Mouse (Mus musculus): ENCODE measurements around the gene Ddi2. TPM values are rescaled to one million over a fixed set of nuclear protein-coding genes. Genes with fewer than 3 reads are reported as not detected.
A peak's percentile ranks its signal among the peaks of the same experiment; 100 is the strongest.

Ddi2 gene
- total RNA-seq, 2 experiments from 2014 or later: 42.8 to 50.1 TPM

DNA sequence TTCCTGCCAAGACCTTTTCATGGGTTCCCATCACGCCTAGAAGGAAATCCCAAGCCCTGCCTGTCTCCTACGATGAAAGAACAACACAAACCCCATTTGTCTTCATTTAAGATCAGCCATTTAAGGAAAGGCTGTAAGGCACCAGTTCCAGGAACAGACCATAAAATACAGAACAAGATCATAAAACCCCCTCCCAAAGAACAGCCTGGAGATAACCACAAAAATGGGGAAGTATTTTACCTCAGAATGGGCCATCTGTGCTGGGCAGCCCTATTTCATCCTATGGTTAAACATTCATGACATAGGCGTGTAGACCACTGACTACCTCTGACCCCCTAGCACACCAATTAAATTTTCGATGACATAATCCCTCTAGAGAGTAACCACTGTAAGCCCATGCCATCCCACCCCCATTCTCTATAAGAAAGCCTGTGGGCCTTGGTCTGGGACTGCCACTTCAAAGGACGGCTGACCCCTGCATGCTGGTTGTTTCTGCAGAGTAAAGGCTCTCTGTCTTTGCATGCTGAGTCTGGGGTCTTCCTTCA is 9.5 kb downstream of the Ddi2 start:
- no peak overlapping the region for H3K4me3 ChIP-seq
- DNase-seq (ENCODE audit: low spot score in 2 of 2): no peak
- no peak overlapping the region for H3K27ac ChIP-seq
- TF ChIP-seq CTCF (conservative IDR thresholded peaks at IDR 0.05): no peak

GRCm38 (mm10) chr4:141711250-141711649 is 12.0 kb downstream of the Ddi2 start:
- H3K27ac ChIP-seq: no peak overlapping the region
- no peak for DNase-seq (ENCODE audit: low spot score in 2 of 2)
- H3K4me3 ChIP-seq: no peak overlapping the region
- no peak for TF ChIP-seq CTCF (conservative IDR thresholded peaks at IDR 0.05)

GRCm38 (mm10) chr4:141708971-141709370 is 14.2 kb downstream of the Ddi2 start:
- Histone ChIP-seq H3K27ac (no peak overlapping the region), H3K4me3 (no peak overlapping the region)
- DNase-seq (ENCODE audit: low spot score in 2 of 2): no peak
- no peak for TF ChIP-seq CTCF (conservative IDR thresholded peaks at IDR 0.05)

GRCm38 (mm10) chr4:141708005-141708404 is 15.2 kb downstream of the Ddi2 start:
- no peak overlapping the region for H3K27ac ChIP-seq
- no peak for DNase-seq (ENCODE audit: low spot score in 2 of 2)
- no peak for TF ChIP-seq CTCF (conservative IDR thresholded peaks at IDR 0.05)
- H3K4me3 ChIP-seq: no peak overlapping the region

DNA sequence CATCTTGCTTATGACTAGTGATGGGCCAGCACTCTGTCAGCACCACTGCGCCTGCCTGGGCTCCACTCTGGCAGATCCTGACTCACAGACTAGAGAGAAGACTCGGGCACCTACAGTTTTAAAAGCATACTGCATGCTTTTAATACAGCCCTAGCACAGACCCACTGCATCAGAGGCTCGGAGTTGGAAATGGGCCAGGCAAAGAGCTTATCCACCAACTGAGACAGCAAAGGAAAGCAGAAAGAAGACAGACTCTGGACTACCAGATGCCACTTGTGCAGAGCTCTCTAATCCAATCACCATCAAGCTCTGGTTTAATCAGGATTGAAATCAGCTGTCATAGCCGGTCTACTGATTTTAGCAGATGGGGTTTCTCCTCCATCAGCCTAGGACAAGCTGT is 17.9 kb downstream of the Ddi2 start:
- DNase-seq (ENCODE audit: low spot score in 2 of 2): peak; percentile 76 to 91
- peak; percentile 61 for TF ChIP-seq CTCF (conservative IDR thresholded peaks at IDR 0.05)
- H3K27ac ChIP-seq: peak overlapping the region; percentile 80
- no peak overlapping the region for H3K4me3 ChIP-seq

DNA sequence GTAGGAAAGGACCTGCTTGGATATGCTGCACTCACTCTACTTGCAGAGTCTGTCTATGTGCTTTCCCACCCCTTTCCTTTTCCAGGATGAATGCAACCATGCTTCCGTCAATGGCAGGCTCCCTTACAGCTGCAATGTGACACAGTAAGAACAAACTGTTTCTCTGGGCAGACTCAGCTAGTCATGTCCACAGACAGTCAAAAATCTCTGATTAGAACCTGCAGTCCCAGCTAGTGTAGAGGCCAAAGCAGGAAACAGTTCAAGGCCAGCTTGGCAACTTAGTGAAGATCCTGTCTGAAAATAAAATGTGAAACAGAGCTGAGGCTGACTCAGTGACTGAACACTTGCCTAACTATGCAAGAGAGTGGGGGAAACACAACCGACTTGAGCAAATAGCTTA is 18.6 kb downstream of the Ddi2 start:
- Histone ChIP-seq H3K27ac (peak overlapping the region; percentile 80), H3K4me3 (no peak overlapping the region)
- DNase-seq (ENCODE audit: low spot score in 2 of 2): no peak
- no peak for TF ChIP-seq CTCF (conservative IDR thresholded peaks at IDR 0.05)

DNA sequence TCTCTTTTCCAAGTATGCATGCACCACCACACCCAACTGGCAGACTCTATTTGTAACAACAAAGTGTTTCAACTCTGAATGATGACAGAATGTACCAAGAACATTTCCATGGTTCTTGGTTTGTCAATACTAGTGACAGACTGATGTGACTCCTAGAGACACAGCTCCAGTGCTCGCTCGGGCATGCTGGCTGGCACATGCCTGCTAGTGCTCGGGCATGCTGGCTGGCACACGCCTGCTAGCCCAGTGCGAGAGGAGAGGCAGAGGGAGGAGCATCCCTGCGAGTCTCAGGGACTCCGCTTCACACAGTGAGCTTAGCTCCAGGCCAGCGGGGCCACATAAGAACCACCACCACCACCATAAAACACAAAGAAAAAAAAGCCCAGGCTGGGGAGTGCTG is 28.5 kb downstream of the Ddi2 start:
- 0 out of 2 replicates have a peak overlapping the region, but pooled peaks have one; percentile 1 for H3K27ac ChIP-seq
- DNase-seq (ENCODE audit: low spot score in 2 of 2): no peak
- H3K4me3 ChIP-seq: no peak overlapping the region
- no peak for TF ChIP-seq CTCF (conservative IDR thresholded peaks at IDR 0.05)

GRCm38 (mm10) chr4:141688505-141688904 is 34.7 kb downstream of the Ddi2 start:
- TF ChIP-seq CTCF (conservative IDR thresholded peaks at IDR 0.05): no peak
- no peak for DNase-seq (ENCODE audit: low spot score in 2 of 2)

GRCm38 (mm10) chr4:141686525-141686924 is 36.7 kb downstream of the Ddi2 start:
- H3K27ac ChIP-seq: peak overlapping the region; percentile 56
- no peak for DNase-seq (ENCODE audit: low spot score in 2 of 2)
- no peak overlapping the region for H3K4me3 ChIP-seq
- TF ChIP-seq CTCF (conservative IDR thresholded peaks at IDR 0.05): no peak

More at GRCm38 (mm10) chr4:141688505-141688904, 34.7 kb downstream of the Ddi2 start:
- no peak overlapping the region for H3K27ac ChIP-seq
- no peak overlapping the region for H3K4me3 ChIP-seq

GRCm38 (mm10) chr4:141686093-141686492 is 37.1 kb downstream of the Ddi2 start:
- Histone ChIP-seq H3K4me3 (no peak overlapping the region), H3K27ac (peak overlapping the region; percentile 56)
- no peak for TF ChIP-seq CTCF (conservative IDR thresholded peaks at IDR 0.05)
- no peak for DNase-seq (ENCODE audit: low spot score in 2 of 2)

GRCm38 (mm10) chr4:141685499-141685898 is 37.7 kb downstream of the Ddi2 start, which contains the start of gene Rsc1a1:
Rsc1a1 (minus strand) TSS chr4:141685599.
- DNase-seq (ENCODE audit: low spot score in 2 of 2): no peak
- no peak for TF ChIP-seq CTCF (conservative IDR thresholded peaks at IDR 0.05)
- H3K4me3 ChIP-seq: no peak within 1 kb of the TSS
- H3K27ac ChIP-seq: peak within 1 kb of the TSS; percentile 56

DNA sequence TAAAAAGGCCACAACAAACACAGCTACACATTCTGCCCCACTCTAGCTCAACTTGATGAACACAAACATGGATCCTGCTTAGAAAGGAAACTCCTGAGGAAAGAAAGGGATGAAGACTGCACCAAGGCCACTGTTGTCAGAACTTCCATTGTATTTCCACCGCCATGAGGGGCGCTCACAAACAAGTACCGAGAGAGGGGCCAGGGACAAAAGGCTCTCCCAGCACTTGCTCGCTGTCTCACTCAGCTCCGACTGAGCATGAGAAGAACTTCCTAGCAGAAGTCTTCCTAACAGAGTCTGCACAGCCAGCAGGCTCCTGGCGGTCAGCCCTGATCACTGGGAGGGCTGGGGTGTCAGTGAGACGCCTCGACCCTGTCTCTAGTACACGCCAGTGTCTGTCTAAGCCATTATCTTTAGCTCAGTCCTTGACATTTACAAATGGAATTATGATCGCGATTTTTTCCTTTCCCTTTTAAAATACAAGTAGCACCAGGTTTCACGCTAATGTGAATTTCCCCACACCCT is 40.5 kb downstream of the Ddi2 start:
- Histone ChIP-seq H3K4me3 (no peak overlapping the region), H3K27ac (no peak overlapping the region)
- DNase-seq (ENCODE audit: low spot score in 2 of 2): no peak
- no peak for TF ChIP-seq CTCF (conservative IDR thresholded peaks at IDR 0.05)

DNA sequence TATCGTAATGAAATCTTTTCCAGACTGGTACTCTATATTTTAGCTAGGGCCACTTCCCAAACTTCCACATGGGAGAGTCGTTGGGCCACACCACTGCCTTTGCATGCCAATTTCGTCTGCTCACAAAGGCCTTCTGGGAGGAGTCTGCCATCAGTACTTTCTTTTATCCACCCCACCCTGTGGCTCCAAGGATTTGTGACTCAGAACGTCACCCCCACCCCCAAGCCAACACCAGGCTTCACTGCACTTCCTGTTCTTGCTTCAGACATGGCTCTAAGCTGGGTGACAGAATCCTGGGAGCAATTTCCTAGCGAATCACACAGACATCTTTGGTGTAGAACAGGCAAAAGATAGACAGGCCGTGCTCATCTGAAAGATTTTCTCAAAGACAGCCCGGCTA is 41.5 kb downstream of the Ddi2 start:
- TF ChIP-seq CTCF (conservative IDR thresholded peaks at IDR 0.05): no peak
- Histone ChIP-seq H3K27ac (no peak overlapping the region), H3K4me3 (no peak overlapping the region)
- DNase-seq (ENCODE audit: low spot score in 2 of 2): no peak

DNA sequence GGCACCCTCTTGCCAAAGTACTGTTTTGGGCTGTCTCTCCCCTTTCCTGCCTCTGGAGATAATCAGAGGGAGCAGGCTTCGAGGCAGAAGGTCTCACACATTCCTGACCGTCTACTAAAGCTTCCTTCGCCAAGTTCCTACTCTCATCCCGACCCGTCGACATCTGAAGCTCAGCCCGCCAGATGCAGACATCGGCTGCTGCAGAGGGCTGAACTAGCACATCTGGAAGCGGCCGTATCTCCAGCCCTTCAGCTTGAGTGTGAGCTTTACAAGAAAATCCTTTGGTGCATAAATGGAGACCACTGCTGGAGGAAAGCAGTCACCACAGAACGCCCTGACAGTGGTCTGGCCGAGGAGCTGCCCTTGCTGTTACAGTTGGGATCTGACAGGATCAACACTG is 42.3 kb downstream of the Ddi2 start:
- no peak for DNase-seq (ENCODE audit: low spot score in 2 of 2)
- Histone ChIP-seq H3K4me3 (no peak overlapping the region), H3K27ac (no peak overlapping the region)
- no peak for TF ChIP-seq CTCF (conservative IDR thresholded peaks at IDR 0.05)

Data from layer of hippocampus, adult 2 months (tissue).